Mouse (Mus musculus): ENCODE results near the gene Kcnj9.

Gene Kcnj9

GRCm38 (mm10) chr1:172311921-172312767 is 17.0 kb downstream of the Kcnj9 start:
- DNase-seq (ENCODE audit: low spot score) = peak; percentile 95

- peak; percentile 80 for DNase-seq (ENCODE audit: low spot score)
These were observed 17.7 kb downstream of the Kcnj9 start for GRCm38 (mm10) chr1:172311248-172311906.

- DNase-seq (ENCODE audit: low spot score) = peak; percentile 90
These were observed 19.3 kb downstream of the Kcnj9 start for GRCm38 (mm10) chr1:172309699-172310398.

GRCm38 (mm10) chr1:172308409-172308808 is 20.7 kb downstream of the Kcnj9 start:
- DNase-seq (ENCODE audit: low spot score) = no peak

- peak; percentile 75 for DNase-seq (ENCODE audit: low spot score)
These were observed 21.2 kb downstream of the Kcnj9 start for GRCm38 (mm10) chr1:172307936-172308335.

- DNase-seq (ENCODE audit: low spot score) = no peak
These were observed 22.2 kb downstream of the Kcnj9 start for GRCm38 (mm10) chr1:172306885-172307284.

GRCm38 (mm10) chr1:172306196-172306595 is 22.9 kb downstream of the Kcnj9 start:
- DNase-seq (ENCODE audit: low spot score) = no peak

- DNase-seq (ENCODE audit: low spot score) = no peak
These were observed 23.5 kb downstream of the Kcnj9 start for GRCm38 (mm10) chr1:172305635-172306034.

GRCm38 (mm10) chr1:172305153-172305552 is 24.0 kb downstream of the Kcnj9 start:
- DNase-seq (ENCODE audit: low spot score) = no peak

- no peak for DNase-seq (ENCODE audit: low spot score)
These were observed 24.7 kb downstream of the Kcnj9 start for GRCm38 (mm10) chr1:172304443-172304842.

GRCm38 (mm10) chr1:172302851-172303250 is 26.3 kb downstream of the Kcnj9 start:
- DNase-seq (ENCODE audit: low spot score) = no peak

- no peak for DNase-seq (ENCODE audit: low spot score)
These were observed 26.8 kb downstream of the Kcnj9 start for GRCm38 (mm10) chr1:172302311-172302710.

GRCm38 (mm10) chr1:172301180-172301579 is 27.9 kb downstream of the Kcnj9 start:
- no peak for DNase-seq (ENCODE audit: low spot score)

- no peak for DNase-seq (ENCODE audit: low spot score)
These were observed 28.9 kb downstream of the Kcnj9 start for GRCm38 (mm10) chr1:172300247-172300646.

GRCm38 (mm10) chr1:172299528-172299927 is 29.6 kb downstream of the Kcnj9 start:
- no peak for DNase-seq (ENCODE audit: low spot score)

GRCm38 (mm10) chr1:172297611-172298537 is 31.2 kb downstream of the Kcnj9 start, which contains the start of gene Atp1a2:
Atp1a2 (minus strand) TSS chr1:172298064.
- no peak for DNase-seq (ENCODE audit: low spot score)

GRCm38 (mm10) chr1:172296816-172297510 is 32.2 kb downstream of the Kcnj9 start:
- DNase-seq (ENCODE audit: low spot score) = no peak

- no peak for DNase-seq (ENCODE audit: low spot score)
These were observed 33.3 kb downstream of the Kcnj9 start for GRCm38 (mm10) chr1:172295751-172296197.

- DNase-seq (ENCODE audit: low spot score) = no peak
These were observed 35.7 kb downstream of the Kcnj9 start for GRCm38 (mm10) chr1:172293449-172293848.

GRCm38 (mm10) chr1:172292880-172293279 is 36.2 kb downstream of the Kcnj9 start:
- DNase-seq (ENCODE audit: low spot score) = no peak

- no peak for DNase-seq (ENCODE audit: low spot score)
These were observed 39.5 kb downstream of the Kcnj9 start for GRCm38 (mm10) chr1:172289617-172289946.

Measured in yolk sac, embryonic 10.5 days (tissue).